Mouse (Mus musculus) kidney, postnatal 0 days (tissue): ENCODE data around the gene Akt1. TPM values are rescaled to one million over a fixed set of nuclear protein-coding genes. Genes with fewer than 3 reads are reported as not detected.

ENCODE experiments used
- ATAC-seq: fragments of 200-750 bp; cut with Nextera tagmentation; replicated peaks from 2 replicates; pipeline ENCODE4 v1.8.0; 2017; ENCODE audit warnings: low read depth, moderate number of reproducible peaks, moderate TSS enrichment, moderate library complexity; ENCODE audit not compliant: low FRiP score
- DNase-seq: peaks from one replicate; pipeline ENCODE4 v3.0.0-alpha.2; 2016; ENCODE audit warnings: low spot score
- H3K27ac ChIP-seq: fragments of 300-500 bp; sonication (generic); 2 replicates; pipeline ENCODE4 v1.5.1; 2014; ENCODE audit warnings: mild to moderate bottlenecking
- H3K27me3 ChIP-seq: fragments of 300-500 bp; sonication (generic); 2 replicates; pipeline ENCODE4 v1.6.1; 2014; ENCODE audit warnings: low read length, mixed read lengths; ENCODE audit not compliant: insufficient read depth
- H3K36me3 ChIP-seq: fragments of 300-500 bp; sonication (generic); 2 replicates; pipeline ENCODE4 v1.6.1; 2014; ENCODE audit warnings: low read length, mixed read lengths; ENCODE audit not compliant: insufficient read depth
- H3K4me1 ChIP-seq: fragments of 300-500 bp; sonication (generic); replicated peaks from 2 replicates; pipeline ENCODE4 v1.6.1; 2014; ENCODE audit warnings: antibody characterized with exemption, low read length, mixed read lengths; ENCODE audit not compliant: insufficient read depth
- H3K4me2 ChIP-seq: fragments of 300-500 bp; sonication (generic); 2 replicates; pipeline ENCODE4 v1.6.1; 2014; ENCODE audit warnings: mild to moderate bottlenecking, low read length, moderate library complexity, mixed read lengths
- H3K4me3 ChIP-seq: fragments of 300-500 bp; sonication (generic); replicated peaks from 2 replicates; pipeline ENCODE4 v1.5.1; 2014; ENCODE audit warnings: low read depth, low read length
- H3K9ac ChIP-seq: fragments of 300-500 bp; sonication (generic); 2 replicates; pipeline ENCODE4 v1.6.1; 2014; ENCODE audit warnings: low read depth, low read length
- H3K9me3 ChIP-seq: fragments of 300-500 bp; sonication (generic); replicated peaks from 2 replicates; pipeline ENCODE4 v1.6.1; 2016; ENCODE audit warnings: low read length, inconsistent platforms, mixed read lengths
- CTCF ChIP-seq: IDR thresholded peaks from 2 replicates; pipeline ENCODE4 v1.5.1; 2016; ENCODE audit warnings: antibody characterized with exemption, low read depth, mild to moderate bottlenecking, moderate library complexity
- WGBS: fragments of 180-500 bp; shearing (Covaris S2); extraction: QIAGEN DNeasy Blood & Tissue Kit; methylation state at CpG from one replicate; pipeline ENCODE4 v1.1.7; 2014; 5-methylcytosine and 5-hydroxymethylcytosine counted together
- polyA plus RNA-seq: library from polyadenylated mRNA; unstranded; fragments of >200 nt; fragmentation: Nextera tagmentation; extraction: Ambion mirVana; gene quantifications from 2 replicates; pipeline ENCODE4 v1.2.1, GENCODE M21; 2015

The Akt1 gene
- polyA plus RNA-seq, 1 experiment from 2014 or later: 114 TPM

DNA sequence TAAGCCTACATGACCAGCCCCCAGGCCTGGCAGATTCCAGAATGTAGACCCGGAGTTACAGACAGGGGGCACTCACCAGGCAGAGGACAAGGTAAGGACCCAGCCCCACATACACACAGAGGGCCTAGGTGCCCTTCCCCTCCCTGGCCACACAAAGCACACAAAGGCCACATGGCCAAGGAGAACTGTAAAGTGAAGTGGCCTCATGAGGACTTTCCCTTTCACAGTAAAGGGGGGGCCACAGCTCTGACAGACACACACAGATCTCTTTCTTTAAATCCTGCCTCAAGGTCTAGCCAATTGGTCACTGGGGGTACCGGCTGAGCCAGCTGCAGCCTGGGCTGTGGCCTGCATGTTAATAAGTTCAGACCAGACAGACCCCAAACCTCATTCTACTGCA, 10.6 kb downstream of the Akt1 start:
- WGBS: 53% methylated on average over 2 of the region's 2 CpGs
- no peak overlapping the region for H3K27ac ChIP-seq
- no peak overlapping the region for H3K4me2 ChIP-seq
- DNase-seq (no peak), ATAC-seq (no peak)
- peak; percentile 12; the same call in 1 of the 2 replicates for TF ChIP-seq CTCF
- no peaks in the 10 kb centered on the region for H3K9me3 ChIP-seq
- H3K36me3 ChIP-seq: peaks cover 43% of the 10 kb centered on the region; the same call in 1 of the 2 replicates
- no peak overlapping the region for H3K4me3 ChIP-seq
- H3K27me3 ChIP-seq: no peaks in the 10 kb centered on the region
- H3K4me1 ChIP-seq: peaks cover 38% of the 10 kb centered on the region; the same call in 1 of the 2 replicates
- no peak overlapping the region for H3K9ac ChIP-seq

DNA sequence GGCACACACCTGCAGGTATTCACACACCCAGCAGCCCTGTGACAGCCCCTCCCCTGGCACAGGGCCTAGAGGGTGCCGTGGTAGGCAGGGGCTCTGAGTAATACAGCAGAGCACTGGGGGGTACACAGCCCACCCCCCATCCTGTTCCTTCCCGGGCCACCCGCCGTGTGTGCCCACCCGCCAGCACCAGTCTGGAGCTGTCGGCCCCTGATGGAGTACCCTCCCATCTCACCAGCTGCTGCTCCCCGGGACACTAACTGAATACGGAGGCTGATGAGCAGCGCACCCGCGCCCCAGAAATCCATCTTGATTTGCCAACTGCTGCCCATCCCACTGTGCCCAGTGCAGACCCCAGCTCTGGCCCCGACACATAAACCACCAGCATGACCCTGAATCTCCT, 11.0 kb downstream of the Akt1 start:
- peaks cover 47% of the 10 kb centered on the region for H3K36me3 ChIP-seq
- H3K4me1 ChIP-seq: peaks cover 34% of the 10 kb centered on the region; the same call in 1 of the 2 replicates
- WGBS: 91% methylated on average over 12 of the region's 12 CpGs
- no peak overlapping the region for H3K27ac ChIP-seq
- DNase-seq (no peak), ATAC-seq (no peak)
- no peak overlapping the region for H3K4me3 ChIP-seq
- H3K4me2 ChIP-seq: no peak overlapping the region
- H3K27me3 ChIP-seq: no peaks in the 10 kb centered on the region
- TF ChIP-seq CTCF: no peak
- H3K9ac ChIP-seq: no peak overlapping the region
- H3K9me3 ChIP-seq: no peaks in the 10 kb centered on the region

GRCm38 (mm10) chr12:112663303-112663702, 11.4 kb downstream of the Akt1 start:
- DNase-seq (no peak), ATAC-seq (no peak)
- H3K9me3 ChIP-seq: no peaks in the 10 kb centered on the region
- H3K36me3 ChIP-seq: peaks cover 48% of the 10 kb centered on the region
- H3K27ac ChIP-seq: no peak overlapping the region
- no peak overlapping the region for H3K4me2 ChIP-seq
- no peak for TF ChIP-seq CTCF
- H3K9ac ChIP-seq: no peak overlapping the region
- WGBS: 79% methylated on average over 11 of the region's 11 CpGs
- no peak overlapping the region for H3K4me3 ChIP-seq
- H3K27me3 ChIP-seq: no peaks in the 10 kb centered on the region
- peaks cover 30% of the 10 kb centered on the region; the same call in 1 of the 2 replicates for H3K4me1 ChIP-seq

DNA sequence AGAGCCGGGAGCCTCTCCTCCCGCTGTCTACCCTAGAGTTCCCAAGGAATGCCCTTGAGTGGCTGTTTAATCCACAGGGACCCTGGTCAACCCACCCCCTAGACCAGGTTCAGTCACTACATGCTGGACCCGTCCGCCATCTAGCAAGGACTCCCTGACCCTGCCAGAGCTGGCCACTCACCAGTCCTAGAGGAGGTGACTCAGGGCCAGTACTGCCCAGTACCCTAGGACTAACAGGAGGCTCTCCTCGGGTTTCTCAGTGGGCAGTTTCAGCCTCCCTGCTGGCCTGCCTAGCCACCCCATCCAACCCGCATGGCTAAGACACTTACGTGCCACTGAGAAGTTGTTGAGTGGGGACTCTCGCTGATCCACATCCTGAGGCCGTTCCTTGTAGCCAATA, 12.8 kb downstream of the Akt1 start:
- H3K4me3 ChIP-seq: no peak overlapping the region
- ATAC-seq (no peak), DNase-seq (no peak)
- H3K4me1 ChIP-seq: peaks cover 27% of the 10 kb centered on the region; the same call in 1 of the 2 replicates
- TF ChIP-seq CTCF: no peak
- peaks cover 57% of the 10 kb centered on the region for H3K36me3 ChIP-seq
- H3K27ac ChIP-seq: peak overlapping the region; percentile 60
- H3K9ac ChIP-seq: 0 out of 2 replicates have a peak overlapping the region, but pooled peaks have one; percentile 18
- no peaks in the 10 kb centered on the region for H3K27me3 ChIP-seq
- no peak overlapping the region for H3K4me2 ChIP-seq
- no peaks in the 10 kb centered on the region for H3K9me3 ChIP-seq
- WGBS: 64% methylated on average over 9 of the region's 9 CpGs

DNA sequence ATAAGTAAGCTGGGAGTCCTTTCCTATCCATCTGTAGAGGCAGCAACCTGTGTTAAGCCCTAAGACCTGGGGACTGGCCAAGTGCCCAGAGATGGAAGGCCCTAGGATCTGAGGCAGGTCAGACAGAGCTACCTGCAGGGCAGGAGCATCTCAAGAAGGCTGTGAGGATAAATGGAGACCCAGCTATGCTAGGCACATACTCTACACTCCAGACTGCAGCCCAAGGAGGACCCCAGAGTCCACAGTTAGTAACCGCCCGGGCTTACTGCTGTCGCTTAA, 13.4 kb downstream of the Akt1 start:
- Histone ChIP-seq H3K4me2 (peak overlapping the region; percentile 23; the same call in 1 of the 2 replicates), H3K4me3 (no peak overlapping the region), H3K27ac (peak overlapping the region; percentile 60), H3K9ac (0 out of 2 replicates have a peak overlapping the region, but pooled peaks have one; percentile 15), H3K4me1 (peaks cover 27% of the 10 kb centered on the region; the same call in 1 of the 2 replicates), H3K36me3 (peaks cover 62% of the 10 kb centered on the region), H3K27me3 (no peaks in the 10 kb centered on the region), H3K9me3 (no peaks in the 10 kb centered on the region)
- WGBS: 67% methylated on average over 3 of the region's 3 CpGs
- TF ChIP-seq CTCF: no peak
- DNase-seq (no peak), ATAC-seq (no peak)

- Histone ChIP-seq H3K27me3 (no peaks in the 10 kb centered on the region), H3K4me2 (peak overlapping the region; percentile 23; the same call in 1 of the 2 replicates), H3K36me3 (peaks cover 67% of the 10 kb centered on the region), H3K4me3 (no peak overlapping the region), H3K4me1 (peaks cover 24% of the 10 kb centered on the region; the same call in 1 of the 2 replicates), H3K9ac (0 out of 2 replicates have a peak overlapping the region, but pooled peaks have one; percentile 15), H3K9me3 (no peaks in the 10 kb centered on the region), H3K27ac (peak overlapping the region; percentile 60)
- TF ChIP-seq CTCF: no peak; the same call in 1 of the 2 replicates
- WGBS: 27% methylated on average over 5 of the region's 5 CpGs
- ATAC-seq (peak; percentile 50), DNase-seq (peak; percentile 85)
Observed at GRCm38 (mm10) chr12:112660576-112661326, 13.9 kb downstream of the Akt1 start.
